Mouse (Mus musculus): ENCODE results near the gene Vezt. TPM values are rescaled to one million over a fixed set of nuclear protein-coding genes. Genes with fewer than 3 reads are reported as not detected.
A peak's percentile ranks its signal among the peaks of the same experiment; 100 is the strongest.

The Vezt gene
- polyA plus RNA-seq, 2 experiments: 23.8 to 27.7 TPM

DNA sequence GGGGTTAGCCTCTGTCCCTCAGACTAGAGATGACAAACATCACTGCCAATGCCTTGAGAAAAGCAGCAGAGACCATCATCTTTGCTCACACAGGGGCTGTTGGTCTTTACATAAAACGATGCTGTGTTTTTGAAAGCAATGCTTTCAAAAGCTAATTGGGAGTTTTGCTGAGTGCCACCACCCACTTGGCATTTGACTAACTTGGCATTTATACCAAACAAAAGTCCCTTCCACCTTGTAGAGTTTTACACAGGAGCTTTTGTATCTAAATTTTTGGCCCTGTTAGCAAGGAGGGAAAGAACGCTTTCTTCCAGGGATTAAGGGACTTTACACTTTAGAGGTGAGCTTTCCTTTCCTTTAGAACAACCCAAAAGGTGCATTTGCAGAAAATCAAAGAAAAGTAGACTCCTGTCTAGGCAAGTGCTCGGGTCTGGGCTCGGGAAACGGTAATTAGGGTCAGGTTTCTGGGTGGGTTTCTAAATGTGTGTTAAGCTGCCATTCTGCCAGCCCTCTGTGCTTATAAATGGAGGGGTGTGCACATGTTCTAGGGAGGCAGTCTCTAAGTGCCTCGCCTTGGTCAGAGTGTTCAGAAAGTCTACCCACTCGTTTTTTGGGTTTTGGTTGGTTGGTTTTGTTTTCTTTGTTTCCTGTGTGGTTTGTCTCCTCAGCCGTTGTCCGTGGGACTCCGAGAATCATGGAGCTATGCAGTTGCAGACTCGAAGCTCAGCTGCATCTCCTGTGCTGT, 119.9 kb downstream of the Vezt start:
- DNase-seq (ENCODE audit: low spot score) (no peak), ATAC-seq (ENCODE audit: low FRiP score, low read depth) (no peak)
- peaks cover 15% of the 10 kb centered on the region for H3K4me1 ChIP-seq (ENCODE audit: control insufficient read depth, insufficient read depth, low read length)
- H3K36me3 ChIP-seq (ENCODE audit: control insufficient read depth, insufficient read depth, low read length): no peaks in the 10 kb centered on the region
- peak overlapping the region; percentile 10; the same call in 1 of the 2 replicates for H3K4me2 ChIP-seq (replicated peaks; ENCODE audit: low read depth, low read length, severe bottlenecking)
- WGBS: 20% methylated on average over 11 of the region's 11 CpGs
- H3K4me3 ChIP-seq (replicated peaks; ENCODE audit: low read length): no peak overlapping the region
- no peaks in the 10 kb centered on the region for H3K9me3 ChIP-seq (ENCODE audit: control insufficient read depth, low read length)
- TF ChIP-seq POLR2A (IDR thresholded peaks at IDR 0.05; ENCODE audit: borderline replicate concordance, extremely low read depth, insufficient read depth, insufficient read length): no peak
- no peaks in the 10 kb centered on the region for H3K27me3 ChIP-seq (ENCODE audit: control insufficient read depth, insufficient read depth, low read length)
- no peak overlapping the region for H3K27ac ChIP-seq (replicated peaks; ENCODE audit: low read depth, low read length)
- 0 out of 2 replicates have a peak overlapping the region, but pooled peaks have one; percentile 6 for H3K9ac ChIP-seq (ENCODE audit: low read depth, low read length, severe bottlenecking)

DNA sequence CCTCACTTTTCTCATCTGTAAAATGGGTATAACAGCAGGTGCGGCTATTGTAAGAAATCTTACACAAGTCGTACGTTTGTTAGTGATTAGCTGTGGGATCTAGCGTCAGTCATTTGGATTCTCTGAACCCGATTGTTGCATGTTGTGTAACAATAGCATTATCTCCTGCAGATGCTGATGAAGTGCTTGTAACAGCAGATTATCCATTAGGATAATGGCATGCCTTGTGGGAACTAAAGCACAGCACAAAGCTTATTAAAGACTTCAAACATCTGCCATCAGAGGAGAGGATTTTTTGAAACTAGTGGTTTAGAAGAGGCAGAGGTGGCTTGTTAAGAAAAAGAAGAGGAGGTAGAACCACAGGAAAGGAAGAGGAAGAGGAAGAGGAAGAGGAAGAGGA, 122.1 kb downstream of the Vezt start:
- Histone ChIP-seq H3K27ac (replicated peaks; ENCODE audit: low read depth, low read length) (no peak overlapping the region), H3K27me3 (ENCODE audit: control insufficient read depth, insufficient read depth, low read length) (no peaks in the 10 kb centered on the region), H3K4me3 (replicated peaks; ENCODE audit: low read length) (no peak overlapping the region), H3K4me2 (replicated peaks; ENCODE audit: low read depth, low read length, severe bottlenecking) (no peak overlapping the region), H3K9ac (ENCODE audit: low read depth, low read length, severe bottlenecking) (no peak overlapping the region), H3K9me3 (ENCODE audit: control insufficient read depth, low read length) (no peaks in the 10 kb centered on the region), H3K4me1 (ENCODE audit: control insufficient read depth, insufficient read depth, low read length) (peaks cover 8% of the 10 kb centered on the region; the same call in 1 of the 2 replicates), H3K36me3 (ENCODE audit: control insufficient read depth, insufficient read depth, low read length) (no peaks in the 10 kb centered on the region)
- ATAC-seq (ENCODE audit: low FRiP score, low read depth) (no peak), DNase-seq (ENCODE audit: low spot score) (no peak)
- TF ChIP-seq POLR2A (IDR thresholded peaks at IDR 0.05; ENCODE audit: borderline replicate concordance, extremely low read depth, insufficient read depth, insufficient read length): no peak
- WGBS: 91% methylated on average over 5 of the region's 5 CpGs

DNA sequence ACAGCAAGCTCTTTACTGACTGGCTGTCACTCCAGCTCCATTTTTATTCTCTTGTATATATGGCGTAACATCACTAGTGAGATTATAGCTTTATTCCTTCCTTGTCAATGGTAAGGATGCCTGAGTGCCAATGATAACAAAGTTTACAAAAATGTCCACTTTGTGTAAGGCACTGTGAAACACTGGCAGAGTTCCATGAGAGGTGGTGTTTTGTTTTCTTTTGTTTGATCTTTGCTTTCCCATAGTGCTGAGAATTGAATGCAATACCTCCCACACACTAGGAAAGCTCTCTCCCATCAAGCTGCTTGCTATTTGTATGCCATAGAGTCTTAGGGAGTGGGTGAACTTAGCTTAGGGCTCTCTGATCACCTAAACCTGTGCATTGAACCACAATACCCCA, 122.7 kb downstream of the Vezt start:
- ATAC-seq (ENCODE audit: low FRiP score, low read depth) (no peak), DNase-seq (ENCODE audit: low spot score) (no peak)
- 95% methylated on average over 1 of the region's 1 CpGs for WGBS

DNA sequence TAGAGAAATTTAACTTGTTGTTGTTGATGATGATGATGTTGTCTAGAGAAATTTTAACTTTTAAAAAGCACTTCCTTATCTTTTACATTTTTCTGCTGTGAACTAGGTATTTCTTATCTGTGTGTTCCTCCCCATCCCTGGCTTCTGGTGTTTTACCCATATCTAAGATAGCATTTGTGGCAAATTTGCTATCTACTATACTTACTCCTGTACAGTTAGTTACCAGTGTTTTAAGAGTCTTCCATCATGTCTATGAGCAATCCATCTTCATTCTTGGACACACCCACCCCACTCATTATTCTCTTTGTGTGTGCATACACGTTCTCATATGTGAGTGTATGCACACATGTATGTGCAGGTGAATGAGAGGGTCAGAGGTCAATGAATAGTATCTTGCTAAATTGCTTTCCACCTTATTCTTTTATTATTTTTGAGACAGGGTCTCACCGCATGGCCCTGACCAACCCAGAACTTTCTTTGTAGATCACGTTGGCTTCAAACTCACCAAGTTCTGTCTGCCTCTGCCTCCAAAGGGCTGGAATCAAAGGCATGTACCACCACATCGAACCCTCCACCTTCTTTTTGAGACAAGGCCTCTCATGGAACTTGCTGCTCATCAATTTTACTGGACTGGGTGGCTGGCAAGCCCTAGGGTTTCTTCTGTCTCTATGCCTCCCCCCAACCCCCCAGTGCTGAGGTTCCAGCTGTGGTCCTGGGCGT, 123.3 kb downstream of the Vezt start:
- 84% methylated on average over 5 of the region's 5 CpGs for WGBS
- H3K9ac ChIP-seq (ENCODE audit: low read depth, low read length, severe bottlenecking): no peak overlapping the region
- peaks cover 10% of the 10 kb centered on the region; the same call in 1 of the 2 replicates for H3K4me1 ChIP-seq (ENCODE audit: control insufficient read depth, insufficient read depth, low read length)
- TF ChIP-seq POLR2A (IDR thresholded peaks at IDR 0.05; ENCODE audit: borderline replicate concordance, extremely low read depth, insufficient read depth, insufficient read length): no peak
- no peak overlapping the region for H3K4me2 ChIP-seq (replicated peaks; ENCODE audit: low read depth, low read length, severe bottlenecking)
- no peaks in the 10 kb centered on the region for H3K9me3 ChIP-seq (ENCODE audit: control insufficient read depth, low read length)
- ATAC-seq (ENCODE audit: low FRiP score, low read depth): no peak
- H3K4me3 ChIP-seq (replicated peaks; ENCODE audit: low read length): no peak overlapping the region
- DNase-seq (ENCODE audit: low spot score): no peak
- H3K27ac ChIP-seq (replicated peaks; ENCODE audit: low read depth, low read length): no peak overlapping the region
- H3K36me3 ChIP-seq (ENCODE audit: control insufficient read depth, insufficient read depth, low read length): no peaks in the 10 kb centered on the region
- H3K27me3 ChIP-seq (ENCODE audit: control insufficient read depth, insufficient read depth, low read length): no peaks in the 10 kb centered on the region

More for the DNA sequence above, 122.7 kb downstream of the Vezt start:
- H3K4me3 ChIP-seq (replicated peaks; ENCODE audit: low read length): no peak overlapping the region
- no peak overlapping the region for H3K27ac ChIP-seq (replicated peaks; ENCODE audit: low read depth, low read length)
- no peaks in the 10 kb centered on the region for H3K9me3 ChIP-seq (ENCODE audit: control insufficient read depth, low read length)
- TF ChIP-seq POLR2A (IDR thresholded peaks at IDR 0.05; ENCODE audit: borderline replicate concordance, extremely low read depth, insufficient read depth, insufficient read length): no peak
- H3K27me3 ChIP-seq (ENCODE audit: control insufficient read depth, insufficient read depth, low read length): no peaks in the 10 kb centered on the region
- H3K36me3 ChIP-seq (ENCODE audit: control insufficient read depth, insufficient read depth, low read length): no peaks in the 10 kb centered on the region
- no peak overlapping the region for H3K9ac ChIP-seq (ENCODE audit: low read depth, low read length, severe bottlenecking)
- no peak overlapping the region for H3K4me2 ChIP-seq (replicated peaks; ENCODE audit: low read depth, low read length, severe bottlenecking)
- peaks cover 7% of the 10 kb centered on the region; the same call in 1 of the 2 replicates for H3K4me1 ChIP-seq (ENCODE audit: control insufficient read depth, insufficient read depth, low read length)

DNA sequence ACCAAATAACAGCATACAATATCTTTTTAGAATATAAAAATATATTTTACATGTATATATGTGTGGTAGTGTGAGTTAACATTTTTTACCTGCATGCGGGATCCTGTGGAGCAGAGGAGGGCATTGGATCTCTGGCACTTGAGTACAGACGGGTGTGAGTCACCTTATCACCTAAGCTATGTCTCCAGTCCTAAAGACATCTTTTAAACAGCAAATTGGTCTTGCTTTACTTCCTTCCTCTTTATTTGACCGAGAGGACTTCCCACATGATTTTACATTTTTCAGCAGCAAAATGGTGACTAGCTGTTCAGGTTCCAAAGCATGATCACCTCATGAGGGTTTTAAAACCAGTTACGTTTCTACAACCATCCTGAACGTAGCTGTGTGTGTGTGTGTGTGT, 124.3 kb downstream of the Vezt start:
- no peak overlapping the region for H3K27ac ChIP-seq (replicated peaks; ENCODE audit: low read depth, low read length)
- no peak overlapping the region for H3K4me2 ChIP-seq (replicated peaks; ENCODE audit: low read depth, low read length, severe bottlenecking)
- no peak overlapping the region for H3K9ac ChIP-seq (ENCODE audit: low read depth, low read length, severe bottlenecking)
- no peaks in the 10 kb centered on the region for H3K27me3 ChIP-seq (ENCODE audit: control insufficient read depth, insufficient read depth, low read length)
- no peak overlapping the region for H3K4me3 ChIP-seq (replicated peaks; ENCODE audit: low read length)
- DNase-seq (ENCODE audit: low spot score): no peak
- WGBS: 65% methylated on average over 5 of the region's 5 CpGs
- no peaks in the 10 kb centered on the region for H3K36me3 ChIP-seq (ENCODE audit: control insufficient read depth, insufficient read depth, low read length)
- no peaks in the 10 kb centered on the region for H3K9me3 ChIP-seq (ENCODE audit: control insufficient read depth, low read length)
- TF ChIP-seq POLR2A (IDR thresholded peaks at IDR 0.05; ENCODE audit: borderline replicate concordance, extremely low read depth, insufficient read depth, insufficient read length): no peak
- peaks cover 13% of the 10 kb centered on the region; the same call in 1 of the 2 replicates for H3K4me1 ChIP-seq (ENCODE audit: control insufficient read depth, insufficient read depth, low read length)
- no peak for ATAC-seq (ENCODE audit: low FRiP score, low read depth)

All from limb, embryonic 14.5 days (tissue).